Mouse (Mus musculus) embryonic facial prominence, embryonic 11.5 days (tissue): ENCODE measurements around the gene Gm44596. TPM values are rescaled to one million over a fixed set of nuclear protein-coding genes. Genes with fewer than 3 reads are reported as not detected.

ENCODE experiments used
- ATAC-seq: fragments of 200-750 bp; cut with Nextera tagmentation; replicated peaks from 2 replicates; pipeline ENCODE4 v1.8.0; 2017; ENCODE audit warnings: low read depth; ENCODE audit not compliant: insufficient number of reproducible peaks, low FRiP score, low TSS enrichment
- DNase-seq: peaks from one replicate; pipeline ENCODE4 v3.0.0-alpha.2; 2015; ENCODE audit warnings: low spot score
- H3K27ac ChIP-seq: fragments of 300-500 bp; sonication (generic); replicated peaks from 2 replicates; pipeline ENCODE4 v1.5.1; 2014; ENCODE audit warnings: mild to moderate bottlenecking, low read depth, low read length, control low read depth
- H3K27me3 ChIP-seq: fragments of 300-500 bp; sonication (generic); 2 replicates; pipeline ENCODE4 v1.6.1; 2014; ENCODE audit warnings: mild to moderate bottlenecking, low read length, moderate library complexity, mixed read lengths; ENCODE audit not compliant: control insufficient read depth, insufficient read depth
- H3K36me3 ChIP-seq: fragments of 300-500 bp; sonication (generic); replicated peaks from 2 replicates; pipeline ENCODE4 v1.6.1; 2014; ENCODE audit warnings: low read depth, mild to moderate bottlenecking, low read length, moderate library complexity, mixed read lengths; ENCODE audit not compliant: control insufficient read depth, insufficient read depth
- H3K4me1 ChIP-seq: fragments of 300-500 bp; sonication (generic); 2 replicates; pipeline ENCODE4 v1.6.1; 2014; ENCODE audit warnings: low read length, mixed read lengths; ENCODE audit not compliant: control insufficient read depth, insufficient read depth
- H3K4me2 ChIP-seq: fragments of 300-500 bp; sonication (generic); 2 replicates; pipeline ENCODE4 v1.6.1; 2014; ENCODE audit warnings: low read depth, mild to moderate bottlenecking, control low read depth, low read length, moderate library complexity
- H3K4me3 ChIP-seq: fragments of 300-500 bp; sonication (generic); 2 replicates; pipeline ENCODE4 v1.5.1; 2014; ENCODE audit warnings: low read depth, low read length, control low read depth
- H3K9ac ChIP-seq: fragments of 300-500 bp; sonication (generic); replicated peaks from 2 replicates; pipeline ENCODE4 v1.6.1; 2014; ENCODE audit warnings: mild to moderate bottlenecking, control low read depth, low read length
- H3K9me3 ChIP-seq: fragments of 300-500 bp; sonication (generic); replicated peaks from 2 replicates; pipeline ENCODE4 v1.6.1; 2016; ENCODE audit warnings: mild to moderate bottlenecking, low read length, inconsistent platforms, mixed read lengths; ENCODE audit not compliant: control insufficient read depth
- WGBS: fragments of 180-500 bp; shearing (Covaris S2); extraction: QIAGEN DNeasy Blood & Tissue Kit; methylation state at CpG from one replicate; pipeline ENCODE4 v1.1.7; 2014; 5-methylcytosine and 5-hydroxymethylcytosine counted together
- polyA plus RNA-seq: library from polyadenylated mRNA; unstranded; fragments of >200 nt; fragmentation: Nextera tagmentation; extraction: Ambion mirVana; gene quantifications from 2 replicates; pipeline ENCODE4 v1.2.1, GENCODE M21; 2014

Gm44596 gene
- polyA plus RNA-seq, 1 experiment from 2014 or later, result not detected

GRCm38 (mm10) chr6:128437288-128437687 is 62.0 kb downstream of the Gm44596 start:
- Histone ChIP-seq H3K27ac (peak overlapping the region; percentile 86), H3K27me3 (no peaks in the 10 kb centered on the region), H3K36me3 (peaks cover 20% of the 10 kb centered on the region), H3K4me1 (no peaks in the 10 kb centered on the region), H3K4me3 (peak overlapping the region; percentile 98), H3K9me3 (no peaks in the 10 kb centered on the region), H3K9ac (peak overlapping the region; percentile 99), H3K4me2 (peak overlapping the region; percentile 61)
- no peak for DNase-seq
- ATAC-seq, result no peak
- WGBS, result 3% methylated on average over 10 of the region's 10 CpGs

- ATAC-seq (peak; percentile 66), DNase-seq (peak; percentile 77)
- Histone ChIP-seq H3K4me2 (peak overlapping the region; percentile 61), H3K9ac (peak overlapping the region; percentile 99), H3K27ac (peak overlapping the region; percentile 86), H3K4me3 (peak overlapping the region; percentile 98), H3K4me1 (no peaks in the 10 kb centered on the region), H3K9me3 (no peaks in the 10 kb centered on the region), H3K36me3 (peaks cover 14% of the 10 kb centered on the region), H3K27me3 (no peaks in the 10 kb centered on the region)
- WGBS, result under 1% methylated on average over 51 of the region's 52 CpGs
Measured at GRCm38 (mm10) chr6:128437731-128438316, 62.5 kb downstream of the Gm44596 start.

DNA sequence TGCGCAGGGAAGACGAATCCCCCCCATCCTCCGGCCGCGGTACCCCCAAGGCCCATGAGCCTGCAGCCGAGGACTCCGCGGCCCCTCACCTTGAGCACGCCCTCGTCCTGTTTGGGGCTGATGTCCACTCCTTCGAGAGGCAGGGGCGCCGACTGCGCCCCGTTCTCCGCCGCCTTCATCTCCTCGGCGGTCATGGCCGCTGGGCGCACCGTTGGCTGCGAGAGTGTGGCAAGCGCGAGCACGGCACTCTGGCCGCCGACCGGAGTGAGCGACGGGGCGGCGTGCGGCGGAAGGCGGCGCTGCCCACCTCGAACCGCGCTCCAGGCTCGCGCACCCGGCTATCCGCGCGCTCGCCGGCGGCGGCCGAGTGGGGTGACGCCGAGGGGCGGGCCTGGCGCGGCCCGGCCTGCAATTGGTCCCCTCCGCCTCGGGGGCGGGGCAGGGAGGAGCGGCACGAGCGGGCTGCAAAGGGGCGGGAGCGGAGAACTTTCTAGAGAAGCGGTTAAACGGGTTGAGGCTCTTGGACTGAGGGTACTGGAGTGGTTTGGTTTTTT is 63.1 kb downstream of the Gm44596 start, which contains the start of gene Fkbp4:
TSS of gene Fkbp4 (minus strand) at position 361 of the 554 bp plus-strand sequence.
- Histone ChIP-seq H3K4me1 (no peaks in the 10 kb centered on the region), H3K9ac (peak within 1 kb of the TSS; percentile 99), H3K27me3 (no peaks in the 10 kb centered on the region), H3K9me3 (no peaks in the 10 kb centered on the region), H3K36me3 (peaks cover 11% of the 10 kb centered on the region), H3K4me3 (peak within 1 kb of the TSS; percentile 98), H3K27ac (peak within 1 kb of the TSS; percentile 86), H3K4me2 (peak within 1 kb of the TSS; percentile 61)
- under 1% methylated on average over 67 of the region's 67 CpGs for WGBS
- peak; percentile 90 for ATAC-seq
- DNase-seq, result peak; percentile 96

DNA sequence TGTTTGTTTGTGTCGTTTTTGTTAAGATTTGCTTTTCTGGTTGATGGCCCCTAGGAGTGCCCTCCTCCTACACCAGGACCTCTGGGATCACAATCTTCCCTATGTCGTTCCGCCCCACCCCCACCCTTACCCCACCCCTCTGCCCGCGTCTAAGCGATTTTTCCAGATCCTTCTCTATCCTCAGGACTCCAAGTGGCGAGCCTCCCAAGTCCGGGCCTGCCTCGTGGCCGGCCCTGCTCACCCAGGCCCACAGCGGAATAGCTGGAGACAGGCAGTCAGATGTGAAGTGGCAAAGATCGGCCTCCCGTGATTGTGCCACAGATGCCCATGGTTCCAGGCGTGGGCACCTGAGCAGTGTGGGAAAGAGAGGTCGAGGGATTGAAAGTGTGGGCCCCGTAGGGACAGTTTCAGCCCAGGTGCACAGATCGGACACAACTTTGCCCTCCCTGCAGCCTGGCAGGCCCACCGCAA is 63.6 kb downstream of the Gm44596 start:
- no peak overlapping the region for H3K27ac ChIP-seq
- H3K9ac ChIP-seq, result peak overlapping the region; percentile 50

GRCm38 (mm10) chr6:128440238-128440637 is 64.9 kb downstream of the Gm44596 start:
- 91% methylated on average over 2 of the region's 2 CpGs for WGBS
- DNase-seq, result no peak

More for the DNA sequence above, 63.6 kb downstream of the Gm44596 start:
- H3K4me2 ChIP-seq, result peak overlapping the region; percentile 38
- ATAC-seq (no peak; the same call in 1 of the 2 replicates), DNase-seq (no peak)
- no peaks in the 10 kb centered on the region for H3K9me3 ChIP-seq
- 30% methylated on average over 18 of the region's 18 CpGs for WGBS
- peaks cover 8% of the 10 kb centered on the region for H3K36me3 ChIP-seq
- peak overlapping the region; percentile 98 for H3K4me3 ChIP-seq
- H3K27me3 ChIP-seq, result no peaks in the 10 kb centered on the region
- H3K4me1 ChIP-seq, result no peaks in the 10 kb centered on the region

GRCm38 (mm10) chr6:128445761-128446535 is 70.6 kb downstream of the Gm44596 start:
- ATAC-seq (peak; percentile 53), DNase-seq (peak; percentile 78)
- no peaks in the 10 kb centered on the region for H3K36me3 ChIP-seq
- no peak overlapping the region for H3K4me2 ChIP-seq
- peak overlapping the region; percentile 27; the same call in 1 of the 2 replicates for H3K9ac ChIP-seq
- H3K27ac ChIP-seq, result no peak overlapping the region
- H3K4me3 ChIP-seq, result no peak overlapping the region
- no peaks in the 10 kb centered on the region for H3K9me3 ChIP-seq
- H3K4me1 ChIP-seq, result no peaks in the 10 kb centered on the region
- WGBS, result 14% methylated on average over 14 of the region's 14 CpGs
- H3K27me3 ChIP-seq, result no peaks in the 10 kb centered on the region

More at GRCm38 (mm10) chr6:128440238-128440637, 64.9 kb downstream of the Gm44596 start:
- Histone ChIP-seq H3K9me3 (no peaks in the 10 kb centered on the region), H3K36me3 (peaks cover 6% of the 10 kb centered on the region; the same call in 1 of the 2 replicates), H3K4me2 (no peak overlapping the region), H3K4me1 (no peaks in the 10 kb centered on the region), H3K4me3 (no peak overlapping the region), H3K9ac (no peak overlapping the region), H3K27ac (no peak overlapping the region), H3K27me3 (no peaks in the 10 kb centered on the region)
- no peak for ATAC-seq

DNA sequence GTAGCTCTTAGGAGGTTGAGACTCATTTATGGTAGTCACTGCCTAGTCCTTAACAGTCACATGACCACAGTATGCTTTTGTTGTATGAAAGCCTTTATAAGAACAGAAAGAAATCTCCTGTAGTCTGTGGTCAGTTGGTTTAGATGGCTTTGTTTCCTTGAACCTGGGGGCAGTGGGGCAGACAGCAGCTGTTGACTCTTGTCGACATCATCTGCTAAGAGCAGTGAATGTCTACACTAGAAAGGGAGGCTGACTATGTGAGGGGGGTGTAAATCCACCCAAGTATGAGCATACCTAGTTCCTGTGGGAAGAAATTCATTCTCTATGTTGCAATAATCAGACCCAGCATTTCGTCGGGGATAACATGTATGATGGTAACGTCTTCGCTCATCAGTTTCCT is 71.8 kb downstream of the Gm44596 start:
- Histone ChIP-seq H3K4me3 (no peak overlapping the region), H3K4me2 (no peak overlapping the region), H3K4me1 (no peaks in the 10 kb centered on the region), H3K9me3 (no peaks in the 10 kb centered on the region), H3K36me3 (no peaks in the 10 kb centered on the region), H3K9ac (no peak overlapping the region), H3K27ac (no peak overlapping the region), H3K27me3 (no peaks in the 10 kb centered on the region)
- WGBS, result 93% methylated on average over 5 of the region's 5 CpGs
- ATAC-seq (no peak), DNase-seq (no peak)
